Mouse (Mus musculus) neutrophil, adult 65 days (primary cell): ENCODE results near the gene Gm11563. TPM values are rescaled to one million over a fixed set of nuclear protein-coding genes. Genes with fewer than 3 reads are reported as not detected.

Source experiments
- total RNA-seq: library from RNA; stranded (reverse); gene quantifications from 2 replicates; pipeline ENCODE4 v1.2.4, GENCODE M21; 2023

Gene Gm11563
- not detected in 2 replicates for total RNA-seq

DNA sequence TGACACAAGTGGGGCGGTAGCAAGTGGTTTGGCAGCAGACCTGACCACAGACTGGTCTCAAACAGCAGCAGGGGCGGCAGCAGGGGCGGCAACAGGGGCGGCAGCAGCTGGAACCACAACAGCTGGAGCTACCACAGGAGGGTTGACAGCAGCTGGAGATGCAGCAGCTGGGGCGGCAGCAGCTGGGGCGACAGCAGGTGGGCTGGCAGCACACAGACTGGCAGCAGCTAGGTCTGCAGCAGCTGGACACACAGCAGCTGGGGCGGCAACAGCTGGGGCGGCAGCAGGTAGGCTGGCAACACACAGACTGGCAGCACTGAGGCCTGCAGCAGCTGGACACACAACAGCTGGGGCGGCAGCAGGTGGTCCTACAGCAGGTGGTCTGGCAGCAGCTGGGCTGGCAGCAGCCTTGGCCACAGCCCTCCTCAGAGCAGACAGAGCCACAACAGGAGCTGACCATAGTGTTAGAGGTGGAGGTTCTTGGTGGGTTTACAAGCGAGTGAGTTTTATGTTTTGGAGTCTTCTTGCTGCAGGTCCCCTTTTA lies at the start of gene Gm11563:
Gm11563 (minus strand) TSS at position 494 of the 544 bp plus-strand sequence.

DNA sequence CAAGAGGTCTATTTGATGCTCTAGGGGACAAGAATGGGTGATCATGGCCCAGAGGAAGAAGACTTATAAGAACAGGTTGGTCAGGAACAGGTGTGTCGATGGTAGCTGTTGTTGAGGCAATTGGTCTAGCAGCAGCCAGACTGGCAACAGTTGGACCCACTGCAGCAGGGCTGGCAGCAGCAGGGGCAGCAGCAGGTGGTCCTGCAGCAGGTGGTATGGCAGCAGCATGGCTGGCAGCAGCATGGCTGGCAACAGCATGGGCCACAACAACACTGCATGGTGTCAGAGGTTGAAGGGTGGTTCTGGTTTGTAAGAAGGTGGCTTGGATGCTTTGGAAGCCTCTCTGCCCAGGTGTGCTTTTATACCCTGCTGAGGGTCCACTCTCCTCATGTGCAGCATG lies 31.7 kb upstream of the Gm11563 start, which contains the start of gene Gm14190:
Gm14190 (minus strand) TSS at position 278 of the 400 bp plus-strand sequence.

DNA sequence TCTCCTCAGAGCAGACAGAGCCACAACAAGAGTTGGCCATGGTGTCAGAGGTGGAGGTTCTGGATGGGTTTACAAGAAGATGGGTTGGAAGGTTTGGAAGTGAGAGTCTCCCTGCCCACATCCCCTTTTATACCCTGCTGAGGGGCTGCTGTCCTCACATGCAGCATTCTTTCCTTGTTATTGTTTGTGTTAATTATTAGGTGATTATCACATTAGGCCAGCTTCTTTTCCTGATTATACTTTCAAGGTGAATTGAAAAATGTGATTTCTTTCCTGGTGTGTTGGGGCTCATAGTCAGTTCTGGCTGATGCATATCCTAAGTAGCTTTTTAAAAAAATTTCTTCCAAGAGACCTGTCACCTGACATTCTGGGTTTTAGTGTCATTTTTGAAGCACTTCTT lies 7.1 kb upstream of the Gm11563 start, which contains the start of gene Krtap4-6:
Krtap4-6 (minus strand) TSS at position 101 of the 400 bp plus-strand sequence.

DNA sequence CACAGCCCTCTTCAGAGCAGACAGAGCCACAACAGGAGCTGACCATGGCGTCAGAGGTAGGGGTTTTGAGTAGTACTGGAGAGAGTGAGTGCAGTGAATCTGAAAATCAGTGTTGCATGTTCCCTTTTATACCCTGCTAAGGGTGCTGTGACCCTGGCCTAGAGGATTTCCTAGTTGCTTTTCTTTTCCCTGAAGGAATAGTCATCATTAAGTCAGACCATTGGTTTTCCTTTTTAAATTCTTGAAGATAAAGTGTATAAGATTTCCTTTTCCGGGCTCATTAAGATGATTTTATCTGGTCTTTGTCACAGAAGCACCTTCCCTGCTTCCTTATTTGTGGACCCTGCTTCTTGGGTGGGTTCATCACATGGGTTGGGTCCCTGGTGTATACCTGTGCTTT lies 8.6 kb downstream of the Gm11563 start, which contains the start of gene Gm11555:
Gm11555 (minus strand) TSS at position 101 of the 400 bp plus-strand sequence.

DNA sequence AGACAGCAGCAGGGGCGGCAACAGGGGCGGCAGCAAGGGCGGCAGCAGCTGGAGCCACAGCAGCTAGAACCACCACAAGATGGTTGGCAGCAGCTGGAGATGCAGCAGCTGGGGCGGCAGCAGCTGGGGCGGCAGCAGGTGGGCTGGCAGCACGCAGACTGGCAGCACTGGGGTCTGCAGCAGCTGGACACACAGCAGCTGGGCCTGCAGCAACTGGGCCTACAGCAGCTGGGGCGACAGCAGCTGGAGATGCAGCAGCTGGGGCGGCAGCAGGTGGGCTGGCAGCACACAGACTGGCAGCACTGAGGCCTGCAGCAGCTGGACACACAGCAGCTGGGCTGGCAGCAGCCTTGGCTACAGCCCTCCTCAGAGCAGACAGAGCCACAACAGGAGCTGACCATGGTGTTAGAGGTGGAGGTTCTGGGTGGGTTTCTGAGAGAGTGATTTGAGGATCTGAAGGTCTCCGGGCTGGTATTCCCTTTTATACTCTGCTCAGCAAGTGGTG lies 15.1 kb downstream of the Gm11563 start, which contains the start of gene Krtap4-7:
Krtap4-7 (minus strand) TSS at position 455 of the 505 bp plus-strand sequence.

DNA sequence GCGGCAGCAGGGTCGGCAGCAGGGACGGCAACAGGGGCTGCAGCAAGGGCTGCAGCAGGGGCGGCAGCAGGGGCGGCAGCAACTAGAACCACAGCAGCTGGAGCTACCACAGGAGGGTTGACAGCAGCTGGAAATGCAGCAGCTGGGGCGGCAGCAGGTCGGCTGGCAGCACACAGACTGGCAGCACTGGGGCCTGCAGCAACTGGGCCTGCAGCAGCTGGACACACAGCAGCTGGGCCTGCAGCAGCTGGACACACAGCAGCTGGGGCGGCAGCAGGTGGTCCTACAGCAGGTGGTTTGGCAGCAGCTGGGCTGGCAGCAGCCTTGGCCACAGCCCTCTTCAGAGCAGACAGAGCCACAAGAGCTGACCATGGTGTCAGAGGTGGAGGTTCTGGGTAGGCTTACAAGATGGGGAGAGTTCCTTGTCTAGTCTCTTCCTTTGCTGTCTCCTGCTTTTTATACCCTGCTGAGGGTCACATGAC lies 24.1 kb downstream of the Gm11563 start, which contains the start of gene Krtap4-2:
Krtap4-2 (minus strand) TSS at position 432 of the 482 bp plus-strand sequence.

DNA sequence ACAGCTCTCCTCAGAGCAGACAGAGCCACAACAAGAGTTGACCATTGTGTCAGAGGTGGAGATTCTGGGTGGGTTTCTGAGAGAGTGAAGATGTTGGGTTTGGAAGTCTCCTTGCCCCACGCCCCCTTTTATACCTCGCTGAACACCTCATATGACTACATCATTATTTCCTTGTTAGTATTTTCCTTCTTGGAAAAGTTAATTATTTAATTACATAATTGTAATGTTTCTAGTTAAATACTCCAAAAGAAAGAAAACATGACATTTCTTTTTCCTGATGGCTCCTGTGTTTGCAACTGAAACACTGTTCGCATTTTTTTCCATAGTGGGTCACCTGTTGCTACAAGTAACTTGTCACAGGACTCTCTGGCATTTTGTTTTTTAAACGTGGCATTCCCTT lies 30.6 kb downstream of the Gm11563 start, which contains the start of gene Krtap4-1:
Krtap4-1 (minus strand) TSS at position 101 of the 400 bp plus-strand sequence.

DNA sequence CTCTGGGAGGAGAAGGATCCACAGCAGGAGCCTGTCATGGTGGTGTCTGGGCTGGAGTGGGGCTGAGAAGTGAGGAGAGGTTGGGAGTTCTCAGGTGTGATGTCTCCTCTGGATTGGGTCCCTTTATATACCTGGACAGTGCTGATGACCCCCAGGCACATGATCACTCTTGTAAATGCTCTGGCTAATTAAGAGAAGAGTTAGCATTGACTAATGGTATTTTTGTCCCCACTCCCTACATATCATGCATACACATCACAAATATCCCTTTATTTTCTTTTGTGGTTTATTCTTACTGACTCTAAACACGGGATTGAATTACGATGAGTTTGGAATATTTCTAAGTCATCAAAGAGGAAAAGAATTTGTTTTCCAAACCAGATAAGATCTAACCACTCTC lies 38.4 kb downstream of the Gm11563 start, which contains the start of gene Gm11562:
Gm11562 (minus strand) TSS at position 101 of the 400 bp plus-strand sequence.

DNA sequence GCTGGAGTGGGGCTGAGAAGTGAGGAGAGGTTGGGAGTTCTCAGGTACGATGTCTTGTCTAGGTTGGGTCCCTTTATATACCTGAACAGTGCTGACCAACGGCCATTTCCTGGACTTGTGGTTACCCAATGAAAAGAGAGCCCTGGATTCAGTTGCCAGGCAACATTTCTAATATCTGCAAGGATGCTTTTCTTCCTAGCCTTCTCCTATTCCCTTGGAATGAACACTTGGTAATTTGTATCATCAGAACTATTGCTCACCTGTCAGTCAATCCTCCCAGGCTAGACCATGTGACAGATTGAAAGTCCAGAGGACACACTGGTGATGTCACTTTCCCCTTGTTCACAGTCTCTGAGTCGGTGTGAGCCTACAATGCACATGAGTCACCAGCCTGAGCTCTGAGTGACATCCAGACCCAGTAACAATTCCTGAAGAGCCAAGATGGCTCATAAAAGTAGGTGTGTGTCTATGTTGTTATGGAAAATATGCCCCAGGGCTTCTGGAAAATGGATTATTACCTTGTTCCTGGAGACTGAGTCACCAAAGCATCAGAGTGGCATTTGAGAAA lies 43.9 kb downstream of the Gm11563 start, which contains the start of gene Krtap2-4:
Krtap2-4 (minus strand) TSS at position 51 of the 568 bp plus-strand sequence.

DNA sequence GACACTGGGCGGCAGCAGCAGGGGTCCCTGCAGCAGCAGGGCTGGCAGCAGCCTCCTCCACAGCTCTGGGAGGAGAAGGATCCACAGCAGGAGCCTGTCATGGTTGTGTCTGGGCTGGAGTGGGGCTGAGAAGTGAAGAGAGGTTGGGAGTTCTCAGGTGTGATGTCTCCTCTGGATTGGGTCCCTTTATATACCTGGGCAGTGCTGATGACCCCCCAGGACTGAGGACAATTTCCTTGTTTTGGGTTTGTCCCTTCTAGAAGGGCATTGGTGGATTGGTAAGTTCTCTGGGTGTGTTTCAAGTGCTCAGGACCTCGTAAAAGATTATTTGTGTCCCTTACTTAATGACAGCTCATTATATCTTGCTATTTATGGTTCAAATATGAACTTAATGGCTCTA lies 48.7 kb downstream of the Gm11563 start, which contains the start of gene Gm11937:
Gm11937 (minus strand) TSS at position 101 of the 400 bp plus-strand sequence.

Other genes with a start within 250 kb of the Gm11563 start
- gene Krt12, start 236.7 kb downstream of the Gm11563 start, total RNA-seq, result not detected in 2 replicates
- not detected in 2 replicates for gene Krt20, start 220.8 kb downstream of the Gm11563 start, total RNA-seq
- not detected in 2 replicates for gene Krt23, start 165.8 kb downstream of the Gm11563 start, total RNA-seq
- not detected in 2 replicates for gene Krt39, start 137.6 kb downstream of the Gm11563 start, total RNA-seq
- gene Krt40, start 115.8 kb downstream of the Gm11563 start, total RNA-seq, result not detected in 2 replicates
- gene Krtap3-3, start 108.1 kb downstream of the Gm11563 start, total RNA-seq, result not detected in 2 replicates
- not detected in 2 replicates for gene Krtap3-2, start 102.1 kb downstream of the Gm11563 start, total RNA-seq
- gene Gm11939, start 99.5 kb downstream of the Gm11563 start, total RNA-seq, result not detected in 2 replicates
- not detected in 2 replicates for gene Krtap3-1, start 92.3 kb downstream of the Gm11563 start, total RNA-seq
- not detected in 2 replicates for gene Krtap1-5, start 77.9 kb downstream of the Gm11563 start, total RNA-seq
- gene Krtap1-4, start 75.3 kb downstream of the Gm11563 start, total RNA-seq, result not detected in 2 replicates
- gene Krtap1-3, start 67.6 kb downstream of the Gm11563 start, total RNA-seq, result not detected in 2 replicates
- gene Krtap9-3, start 60.9 kb downstream of the Gm11563 start, total RNA-seq, result not detected in 2 replicates
- gene Gm11938, start 55.7 kb downstream of the Gm11563 start, total RNA-seq, result not detected in 2 replicates
- gene Gm11937, start 48.8 kb downstream of the Gm11563 start, total RNA-seq, result not detected in 2 replicates
- gene Krtap2-4, start 44.1 kb downstream of the Gm11563 start, total RNA-seq, result not detected in 2 replicates
- not detected in 2 replicates for gene Gm11562, start 38.5 kb downstream of the Gm11563 start, total RNA-seq
- gene Krtap4-1, start 30.7 kb downstream of the Gm11563 start, total RNA-seq, result not detected in 2 replicates
- gene Krtap4-2, start 23.9 kb downstream of the Gm11563 start, total RNA-seq, result not detected in 2 replicates
- gene Krtap4-7, start 14.9 kb downstream of the Gm11563 start, total RNA-seq, result not detected in 2 replicates
- not detected in 2 replicates for gene Gm11555, start 8.7 kb downstream of the Gm11563 start, total RNA-seq
- not detected in 2 replicates for gene Krtap4-6, start 7.0 kb upstream of the Gm11563 start, total RNA-seq
- not detected in 2 replicates for gene Gm14190, start 31.8 kb upstream of the Gm11563 start, total RNA-seq
- not detected in 2 replicates for gene Gm14180, start 75.3 kb upstream of the Gm11563 start, total RNA-seq
- not detected in 2 replicates for gene Gm11595, start 114.0 kb upstream of the Gm11563 start, total RNA-seq
- not detected in 2 replicates for gene Krtap4-8, start 121.7 kb upstream of the Gm11563 start, total RNA-seq
- gene Krtap4-9, start 126.2 kb upstream of the Gm11563 start, total RNA-seq, result not detected in 2 replicates
- not detected in 2 replicates for gene Gm11596, start 134.5 kb upstream of the Gm11563 start, total RNA-seq
- gene Gm11569, start 140.0 kb upstream of the Gm11563 start, total RNA-seq, result not detected in 2 replicates
- gene Gm11554, start 145.5 kb upstream of the Gm11563 start, total RNA-seq, result not detected in 2 replicates
- not detected in 2 replicates for gene Krtap4-13, start 150.9 kb upstream of the Gm11563 start, total RNA-seq
- gene Gm11564, start 156.7 kb upstream of the Gm11563 start, total RNA-seq, result not detected in 2 replicates
- not detected in 2 replicates for gene 2300003K06Rik, start 179.1 kb upstream of the Gm11563 start, total RNA-seq
- gene Krtap4-16, start 192.6 kb upstream of the Gm11563 start, total RNA-seq, result not detected in 2 replicates
- gene Gm11568, start 199.0 kb upstream of the Gm11563 start, total RNA-seq, result not detected in 2 replicates
- not detected in 2 replicates for gene Gm11559, start 205.5 kb upstream of the Gm11563 start, total RNA-seq
- gene Krtap9-1, start 214.4 kb upstream of the Gm11563 start, total RNA-seq, result not detected in 2 replicates
- gene Gm11567, start 220.2 kb upstream of the Gm11563 start, total RNA-seq, result not detected in 2 replicates
- not detected in 2 replicates for gene Krtap31-1, start 249.0 kb upstream of the Gm11563 start, total RNA-seq